Mouse (Mus musculus): ENCODE measurements at regions not wholly inside any gene's neighbourhood (a gene's known extent, or its start where the extent isn't known, plus 50 kb on each side); places are given as distances from the start of the nearest gene placed in this dataset.

GRCm38 (mm10) chr14:68820241-68820640 is 473.9 kb downstream of the Synb start:
- Histone ChIP-seq H3K27ac (ENCODE audit: control insufficient read depth, insufficient read depth, low read length) (no peak overlapping the region), H3K27me3 (ENCODE audit: control insufficient read depth, insufficient read depth, low read length) (no peaks in the 10 kb centered on the region), H3K4me3 (ENCODE audit: control insufficient read depth, insufficient read depth, low read length) (no peak overlapping the region), H3K4me1 (replicated peaks; ENCODE audit: control insufficient read depth, insufficient read depth, low read length) (no peaks in the 10 kb centered on the region), H3K36me3 (ENCODE audit: control insufficient read depth, insufficient read depth, low read length) (no peaks in the 10 kb centered on the region)
- TF ChIP-seq POLR2A (IDR thresholded peaks at IDR 0.05; ENCODE audit: control insufficient read depth, extremely low read depth, insufficient read depth, low read length, poor library complexity) (no peak), CTCF (IDR thresholded peaks at IDR 0.05; ENCODE audit: borderline replicate concordance, control insufficient read depth, extremely low read depth, insufficient read depth, low read length, poor library complexity) (no peak)
- no peak for DNase-seq
- 59% methylated on average over 8 of the region's 8 CpGs for whole genome bisulfite sequencing

DNA sequence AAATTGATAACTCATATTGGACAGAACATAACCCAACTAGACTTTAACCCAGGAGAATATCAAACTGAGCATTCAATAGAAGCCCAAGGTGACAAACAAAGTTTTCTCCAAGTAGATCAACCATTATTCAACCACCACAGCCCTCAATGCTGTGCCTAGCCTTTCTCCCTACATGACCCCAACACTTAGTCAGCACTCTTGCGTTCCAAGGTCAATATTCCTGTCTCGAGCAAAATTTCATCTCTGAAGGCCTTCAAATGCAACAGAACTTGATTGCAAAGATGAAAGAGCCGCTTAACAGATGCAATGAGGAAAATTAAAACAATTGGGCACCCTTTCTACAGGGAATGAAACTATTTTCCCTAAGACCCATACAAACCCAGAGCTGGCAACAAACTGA is 485.1 kb downstream of the Synb start:
- WGBS = 92% methylated on average over 3 of the region's 3 CpGs
- no peaks in the 10 kb centered on the region for H3K36me3 ChIP-seq (ENCODE audit: control insufficient read depth, insufficient read depth, low read length)
- TF ChIP-seq CTCF (IDR thresholded peaks at IDR 0.05; ENCODE audit: borderline replicate concordance, control insufficient read depth, extremely low read depth, insufficient read depth, low read length, poor library complexity) (no peak), POLR2A (IDR thresholded peaks at IDR 0.05; ENCODE audit: control insufficient read depth, extremely low read depth, insufficient read depth, low read length, poor library complexity) (no peak)
- DNase-seq = no peak
- H3K4me3 ChIP-seq (ENCODE audit: control insufficient read depth, insufficient read depth, low read length) = no peak overlapping the region
- no peaks in the 10 kb centered on the region for H3K27me3 ChIP-seq (ENCODE audit: control insufficient read depth, insufficient read depth, low read length)
- no peak overlapping the region for H3K27ac ChIP-seq (ENCODE audit: control insufficient read depth, insufficient read depth, low read length)
- H3K4me1 ChIP-seq (replicated peaks; ENCODE audit: control insufficient read depth, insufficient read depth, low read length) = no peaks in the 10 kb centered on the region

- WGBS = 88% methylated on average over 3 of the region's 3 CpGs
- Histone ChIP-seq H3K27me3 (ENCODE audit: control insufficient read depth, insufficient read depth, low read length) (no peaks in the 10 kb centered on the region), H3K27ac (ENCODE audit: control insufficient read depth, insufficient read depth, low read length) (no peak overlapping the region), H3K4me3 (ENCODE audit: control insufficient read depth, insufficient read depth, low read length) (no peak overlapping the region), H3K36me3 (ENCODE audit: control insufficient read depth, insufficient read depth, low read length) (no peaks in the 10 kb centered on the region), H3K4me1 (replicated peaks; ENCODE audit: control insufficient read depth, insufficient read depth, low read length) (no peaks in the 10 kb centered on the region)
- TF ChIP-seq CTCF (IDR thresholded peaks at IDR 0.05; ENCODE audit: borderline replicate concordance, control insufficient read depth, extremely low read depth, insufficient read depth, low read length, poor library complexity) (no peak), POLR2A (IDR thresholded peaks at IDR 0.05; ENCODE audit: control insufficient read depth, extremely low read depth, insufficient read depth, low read length, poor library complexity) (no peak)
- DNase-seq = no peak
These were observed 486.2 kb downstream of the Synb start for GRCm38 (mm10) chr14:68807918-68808317.

DNA sequence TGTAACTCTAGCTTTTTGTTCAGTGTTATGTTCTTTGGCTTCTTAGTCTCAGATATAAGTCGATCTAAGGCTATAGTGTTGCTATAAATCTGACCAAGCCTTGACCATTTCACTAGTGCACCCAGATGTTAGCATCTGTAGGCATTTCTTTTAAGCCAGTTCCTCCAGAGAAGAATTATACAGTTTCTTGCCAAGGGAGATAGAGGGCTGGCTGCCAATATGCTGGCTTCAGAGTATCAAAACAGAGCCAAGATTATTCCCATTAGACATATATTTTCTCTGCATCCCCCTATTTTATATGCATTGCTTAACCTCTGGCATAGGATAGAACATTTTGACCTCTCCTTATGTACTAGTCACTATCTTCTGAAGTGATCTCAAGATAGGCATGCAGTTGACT is 487.5 kb downstream of the Synb start:
- H3K27me3 ChIP-seq (ENCODE audit: control insufficient read depth, insufficient read depth, low read length) = no peaks in the 10 kb centered on the region
- no peaks in the 10 kb centered on the region for H3K36me3 ChIP-seq (ENCODE audit: control insufficient read depth, insufficient read depth, low read length)
- no peaks in the 10 kb centered on the region for H3K4me1 ChIP-seq (replicated peaks; ENCODE audit: control insufficient read depth, insufficient read depth, low read length)
- H3K4me3 ChIP-seq (ENCODE audit: control insufficient read depth, insufficient read depth, low read length) = no peak overlapping the region
- DNase-seq = no peak
- H3K27ac ChIP-seq (ENCODE audit: control insufficient read depth, insufficient read depth, low read length) = no peak overlapping the region
- TF ChIP-seq CTCF (IDR thresholded peaks at IDR 0.05; ENCODE audit: borderline replicate concordance, control insufficient read depth, extremely low read depth, insufficient read depth, low read length, poor library complexity) = no peak
- TF ChIP-seq POLR2A (IDR thresholded peaks at IDR 0.05; ENCODE audit: control insufficient read depth, extremely low read depth, insufficient read depth, low read length, poor library complexity) = no peak
- 89% methylated on average over 1 of the region's 1 CpGs for WGBS

GRCm38 (mm10) chr14:68784395-68784794 is 509.7 kb downstream of the Synb start:
- no peaks in the 10 kb centered on the region for H3K27me3 ChIP-seq (ENCODE audit: control insufficient read depth, insufficient read depth, low read length)
- no peak overlapping the region for H3K4me3 ChIP-seq (ENCODE audit: control insufficient read depth, insufficient read depth, low read length)
- WGBS = 96% methylated on average over 3 of the region's 3 CpGs
- TF ChIP-seq POLR2A (IDR thresholded peaks at IDR 0.05; ENCODE audit: control insufficient read depth, extremely low read depth, insufficient read depth, low read length, poor library complexity) (no peak), CTCF (IDR thresholded peaks at IDR 0.05; ENCODE audit: borderline replicate concordance, control insufficient read depth, extremely low read depth, insufficient read depth, low read length, poor library complexity) (no peak)
- DNase-seq = no peak
- no peak overlapping the region for H3K27ac ChIP-seq (ENCODE audit: control insufficient read depth, insufficient read depth, low read length)
- H3K4me1 ChIP-seq (replicated peaks; ENCODE audit: control insufficient read depth, insufficient read depth, low read length) = no peaks in the 10 kb centered on the region
- no peaks in the 10 kb centered on the region for H3K36me3 ChIP-seq (ENCODE audit: control insufficient read depth, insufficient read depth, low read length)

- Histone ChIP-seq H3K27me3 (ENCODE audit: control insufficient read depth, insufficient read depth, low read length) (no peaks in the 10 kb centered on the region), H3K27ac (ENCODE audit: control insufficient read depth, insufficient read depth, low read length) (no peak overlapping the region), H3K36me3 (ENCODE audit: control insufficient read depth, insufficient read depth, low read length) (no peaks in the 10 kb centered on the region), H3K4me1 (replicated peaks; ENCODE audit: control insufficient read depth, insufficient read depth, low read length) (no peaks in the 10 kb centered on the region), H3K4me3 (ENCODE audit: control insufficient read depth, insufficient read depth, low read length) (no peak overlapping the region)
- 98% methylated on average over 1 of the region's 1 CpGs for WGBS
- DNase-seq = no peak
- no peak for TF ChIP-seq CTCF (IDR thresholded peaks at IDR 0.05; ENCODE audit: borderline replicate concordance, control insufficient read depth, extremely low read depth, insufficient read depth, low read length, poor library complexity)
- TF ChIP-seq POLR2A (IDR thresholded peaks at IDR 0.05; ENCODE audit: control insufficient read depth, extremely low read depth, insufficient read depth, low read length, poor library complexity) = no peak
These were observed 510.9 kb downstream of the Synb start for GRCm38 (mm10) chr14:68783216-68783615.

DNA sequence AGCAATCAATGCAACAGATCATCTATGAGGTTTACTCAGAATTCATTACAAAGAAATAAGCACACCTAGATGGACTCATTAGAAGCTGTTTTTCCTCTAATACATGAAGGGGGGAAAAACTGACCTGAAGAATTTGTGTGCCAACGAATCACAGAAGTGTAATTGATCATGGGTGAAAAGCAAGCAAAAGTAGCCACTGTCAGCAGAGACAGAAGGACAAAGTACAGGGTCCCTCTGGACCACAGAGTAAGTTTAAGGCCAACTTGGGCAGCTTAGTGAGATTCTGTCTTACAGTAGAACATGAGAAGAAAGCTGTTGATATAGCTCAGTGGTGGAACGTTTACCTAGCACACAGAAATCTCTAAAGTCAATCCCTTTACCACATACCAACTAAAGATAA is 523.7 kb downstream of the Synb start:
- 88% methylated on average over 2 of the region's 2 CpGs for WGBS
- no peak for TF ChIP-seq POLR2A (IDR thresholded peaks at IDR 0.05; ENCODE audit: control insufficient read depth, extremely low read depth, insufficient read depth, low read length, poor library complexity)
- TF ChIP-seq CTCF (IDR thresholded peaks at IDR 0.05; ENCODE audit: borderline replicate concordance, control insufficient read depth, extremely low read depth, insufficient read depth, low read length, poor library complexity) = no peak
- Histone ChIP-seq H3K4me1 (replicated peaks; ENCODE audit: control insufficient read depth, insufficient read depth, low read length) (no peaks in the 10 kb centered on the region), H3K4me3 (ENCODE audit: control insufficient read depth, insufficient read depth, low read length) (no peak overlapping the region), H3K36me3 (ENCODE audit: control insufficient read depth, insufficient read depth, low read length) (no peaks in the 10 kb centered on the region), H3K27me3 (ENCODE audit: control insufficient read depth, insufficient read depth, low read length) (no peaks in the 10 kb centered on the region), H3K27ac (ENCODE audit: control insufficient read depth, insufficient read depth, low read length) (no peak overlapping the region)
- no peak for DNase-seq

All from thymus, adult 2 months (tissue).